Mouse (Mus musculus) megakaryocyte, embryonic 14.5 days (primary cell): ENCODE data around the gene Hsf4. TPM values are rescaled to one million over a fixed set of nuclear protein-coding genes. Genes with fewer than 3 reads are reported as not detected.
A peak's percentile ranks its signal among the peaks of the same experiment; 100 is the strongest.
"Not testable (repeated sequence)": the region's sequence is repeated elsewhere in the genome, so short reads cannot be mapped to it uniquely, and the experiment has no call there.

Experiments
- H3K27me3 ChIP-seq: replicated peaks from 2 replicates; pipeline ENCODE3; 2012; ENCODE audit warnings: inconsistent platforms
- H3K36me3 ChIP-seq: replicated peaks from 2 replicates; pipeline ENCODE3; 2012; ENCODE audit warnings: low read length, inconsistent platforms, mixed read lengths
- H3K4me1 ChIP-seq: 2 replicates; pipeline ENCODE4 v1.6.1; 2012; ENCODE audit warnings: inconsistent platforms
- H3K4me3 ChIP-seq: replicated peaks from 2 replicates; pipeline ENCODE3; 2012; ENCODE audit warnings: moderate library complexity, mild to moderate bottlenecking, inconsistent platforms
- H3K9me3 ChIP-seq: 2 replicates; pipeline ENCODE4 v1.6.1; 2012; ENCODE audit warnings: inconsistent platforms
- FLI1 ChIP-seq: IDR thresholded peaks from 2 replicates; pipeline ENCODE4 v1.6.1; 2012; ENCODE audit warnings: low read length, inconsistent platforms, mixed read lengths
- GATA1 ChIP-seq: IDR thresholded peaks from 3 replicates; pipeline ENCODE4 v1.6.1; 2012; ENCODE audit warnings: mixed read lengths, low read length, inconsistent platforms, borderline replicate concordance
- polyA plus RNA-seq: library from polyadenylated mRNA; stranded (reverse); fragments of >175 nt; gene quantifications from 2 replicates; pipeline ENCODE4 v1.2.3, GENCODE M21; 2012; ENCODE audit warnings: low replicate concordance; ENCODE audit not compliant: insufficient read depth

The Hsf4 gene
- polyA plus RNA-seq, 1 experiment = 0.73 TPM

- Histone ChIP-seq H3K4me3 (no peak overlapping the region), H3K27me3 (peaks cover 53% of the 10 kb centered on the region), H3K36me3 (peaks cover 16% of the 10 kb centered on the region), H3K4me1 (peaks cover 54% of the 10 kb centered on the region), H3K9me3 (peaks cover 3% of the 10 kb centered on the region; the same call in 1 of the 2 replicates)
- TF ChIP-seq GATA1 = no peak
- TF ChIP-seq FLI1 = no peak
These were observed 12.2 kb downstream of the Hsf4 start for GRCm38 (mm10) chr8:105281821-105282220.

- H3K4me1 ChIP-seq = peaks cover 52% of the 10 kb centered on the region
- peaks cover 49% of the 10 kb centered on the region for H3K27me3 ChIP-seq
- H3K36me3 ChIP-seq = peaks cover 16% of the 10 kb centered on the region
- TF ChIP-seq GATA1 (no peak), FLI1 (no peak)
- no peak overlapping the region for H3K4me3 ChIP-seq
- peaks cover 3% of the 10 kb centered on the region; the same call in 1 of the 2 replicates for H3K9me3 ChIP-seq
These were observed 12.6 kb downstream of the Hsf4 start for GRCm38 (mm10) chr8:105282239-105282638.

GRCm38 (mm10) chr8:105283074-105283473, 13.5 kb downstream of the Hsf4 start:
- TF ChIP-seq FLI1 (no peak), GATA1 (no peak)
- Histone ChIP-seq H3K9me3 (peaks cover 3% of the 10 kb centered on the region; the same call in 1 of the 2 replicates), H3K4me3 (peak overlapping the region; percentile 89), H3K4me1 (peaks cover 50% of the 10 kb centered on the region), H3K27me3 (peaks cover 40% of the 10 kb centered on the region), H3K36me3 (peaks cover 16% of the 10 kb centered on the region)

GRCm38 (mm10) chr8:105285514-105285913, 15.9 kb downstream of the Hsf4 start:
- peaks cover 3% of the 10 kb centered on the region; the same call in 1 of the 2 replicates for H3K9me3 ChIP-seq
- peaks cover 17% of the 10 kb centered on the region for H3K27me3 ChIP-seq
- H3K36me3 ChIP-seq = peaks cover 16% of the 10 kb centered on the region
- TF ChIP-seq GATA1 = no peak
- no peak for TF ChIP-seq FLI1
- H3K4me3 ChIP-seq = no peak overlapping the region
- peaks cover 55% of the 10 kb centered on the region for H3K4me1 ChIP-seq

GRCm38 (mm10) chr8:105286907-105287306, 17.3 kb downstream of the Hsf4 start:
- Histone ChIP-seq H3K27me3 (peaks cover 11% of the 10 kb centered on the region), H3K36me3 (peaks cover 10% of the 10 kb centered on the region), H3K4me3 (no peak overlapping the region), H3K9me3 (no peaks in the 10 kb centered on the region), H3K4me1 (peaks cover 62% of the 10 kb centered on the region)
- TF ChIP-seq FLI1 (no peak), GATA1 (no peak)

GRCm38 (mm10) chr8:105288231-105288630, 18.6 kb downstream of the Hsf4 start:
- Histone ChIP-seq H3K27me3 (peaks cover 9% of the 10 kb centered on the region), H3K36me3 (peaks cover 19% of the 10 kb centered on the region), H3K9me3 (no peaks in the 10 kb centered on the region), H3K4me3 (no peak overlapping the region), H3K4me1 (peaks cover 58% of the 10 kb centered on the region)
- TF ChIP-seq FLI1 (no peak), GATA1 (no peak)

- peaks cover 28% of the 10 kb centered on the region for H3K36me3 ChIP-seq
- H3K27me3 ChIP-seq = peaks cover 9% of the 10 kb centered on the region
- peak overlapping the region; percentile 94 for H3K4me3 ChIP-seq
- H3K9me3 ChIP-seq = no peaks in the 10 kb centered on the region
- peaks cover 61% of the 10 kb centered on the region for H3K4me1 ChIP-seq
- no peak; the same call in 2 of the 3 replicates for TF ChIP-seq GATA1
- no peak for TF ChIP-seq FLI1
These were observed 19.5 kb downstream of the Hsf4 start for GRCm38 (mm10) chr8:105288958-105289732.

GRCm38 (mm10) chr8:105289805-105290460, 20.3 kb downstream of the Hsf4 start, which contains the start of gene 4931428F04Rik:
Gene 4931428F04Rik, minus strand, starts transcription at chr8:105289864.
- TF ChIP-seq FLI1 (no peak), GATA1 (no peak)
- H3K9me3 ChIP-seq = no peaks in the 10 kb centered on the region
- peaks cover 32% of the 10 kb centered on the region for H3K36me3 ChIP-seq
- H3K27me3 ChIP-seq = peaks cover 6% of the 10 kb centered on the region
- peak within 1 kb of the TSS; percentile 94 for H3K4me3 ChIP-seq
- peaks cover 67% of the 10 kb centered on the region for H3K4me1 ChIP-seq

- no peak for TF ChIP-seq FLI1
- no peak for TF ChIP-seq GATA1
- peaks cover 29% of the 10 kb centered on the region for H3K36me3 ChIP-seq
- H3K4me1 ChIP-seq = peaks cover 70% of the 10 kb centered on the region
- H3K9me3 ChIP-seq = no peaks in the 10 kb centered on the region
- H3K4me3 ChIP-seq = peak overlapping the region; percentile 94
- H3K27me3 ChIP-seq = peaks cover 2% of the 10 kb centered on the region
These were observed 21.1 kb downstream of the Hsf4 start for GRCm38 (mm10) chr8:105290554-105291314.

GRCm38 (mm10) chr8:105291364-105291763, 21.8 kb downstream of the Hsf4 start:
- Histone ChIP-seq H3K4me1 (peaks cover 72% of the 10 kb centered on the region), H3K36me3 (peaks cover 29% of the 10 kb centered on the region)
- H3K9me3 ChIP-seq, H3K4me3 ChIP-seq, H3K27me3 ChIP-seq: not testable (repeated sequence)

GRCm38 (mm10) chr8:105291802-105292201, 22.2 kb downstream of the Hsf4 start:
- not testable (repeated sequence) for H3K9me3 ChIP-seq, H3K4me3 ChIP-seq, H3K27me3 ChIP-seq
- Histone ChIP-seq H3K36me3 (peaks cover 29% of the 10 kb centered on the region), H3K4me1 (peaks cover 74% of the 10 kb centered on the region)
